Mouse (Mus musculus): ENCODE data around the gene Lrrc43. TPM values are rescaled to one million over a fixed set of nuclear protein-coding genes. Genes with fewer than 3 reads are reported as not detected.

Lrrc43 gene
- total and polyA plus RNA-seq, 3 experiments, result not detected

DNA sequence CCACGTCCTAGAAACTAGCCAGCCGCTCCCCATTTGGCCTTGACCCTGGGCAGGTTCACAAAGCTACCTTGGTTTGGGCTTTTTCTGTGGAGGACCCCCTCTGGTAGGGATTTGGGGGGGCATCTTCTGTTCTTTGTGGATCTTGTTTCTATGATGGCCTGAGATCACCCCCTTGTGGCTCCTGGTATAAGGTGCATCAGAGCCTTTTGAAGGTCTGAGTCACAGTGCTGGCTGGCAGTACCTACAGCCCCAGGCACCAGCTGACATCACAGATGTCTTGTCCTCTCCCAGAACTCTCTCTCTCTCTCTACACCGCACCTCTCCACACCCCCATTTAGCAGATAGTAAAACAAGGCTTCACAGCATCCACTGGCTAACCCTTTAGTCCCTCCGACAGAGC lies 10.6 kb downstream of the Lrrc43 start:
- in situ Hi-C loops (cut with MboI; ENCODE audit: low pct_ligation_motif_present, low pct_unique_long_range_greater_than_20kb, low sequenced_read_pairs), result loop anchor here (5.0 to 10.0 kb wide), 2 partner anchors 57 to 115 kb away; no protein-coding TSS in a partner anchor
- dilution Hi-C loops (cut with MboI; ENCODE audit: extremely low pct_ligation_motif_present, extremely low pct_unique_long_range_greater_than_20kb, low sequenced_read_pairs), result no loop called here

DNA sequence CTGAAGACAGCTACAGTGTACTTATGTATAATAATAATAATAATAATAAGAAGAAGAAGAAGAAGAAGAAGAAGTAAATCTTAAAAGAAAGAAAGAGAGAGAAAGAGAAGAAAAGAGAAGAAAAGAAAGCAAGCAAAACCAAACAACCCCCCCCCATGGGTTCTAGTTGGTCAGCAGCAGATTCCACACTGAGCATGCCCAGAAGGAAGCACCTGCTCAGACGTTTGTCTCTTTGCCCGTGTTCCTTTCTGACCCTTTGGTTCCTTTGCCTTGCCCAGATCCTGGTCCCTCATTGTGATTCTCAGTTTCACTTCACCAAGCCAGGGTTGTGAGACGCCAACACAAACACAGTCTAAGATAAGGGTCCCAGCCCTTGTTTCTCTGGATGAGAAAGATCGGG lies 12.9 kb downstream of the Lrrc43 start:
- no peaks in the 10 kb centered on the region for H3K36me3 ChIP-seq (replicated peaks in 1 of 2; ENCODE audit: control insufficient read depth in 1 of 2, insufficient read depth in 1 of 2, low read length in 1 of 2)
- H3K4me1 ChIP-seq (ENCODE audit: control insufficient read depth in 1 of 2, insufficient read depth in 2 of 2), result peaks cover 8 to 16% of the 10 kb centered on the region in 2 experiments
- no peak overlapping the region for H3K27ac ChIP-seq (ENCODE audit: insufficient read depth, low read depth)
- H3K4me2 ChIP-seq (ENCODE audit: insufficient read depth, low read depth, poor library complexity, severe bottlenecking), result 0 out of 2 replicates have a peak overlapping the region, but pooled peaks have one; percentile 7
- peak; percentile 79 for TF ChIP-seq NRF1 (IDR thresholded peaks at IDR 0.05; ENCODE audit: low read depth, low read length)
- TF ChIP-seq MAZ (IDR thresholded peaks at IDR 0.05; ENCODE audit: low read depth, low read length), result no peak
- no peak for TF ChIP-seq MXI1 (IDR thresholded peaks at IDR 0.05; ENCODE audit: low read depth, low read length)
- TF ChIP-seq MEF2A (IDR thresholded peaks at IDR 0.05; ENCODE audit: borderline replicate concordance, low read depth, low read length), result no peak
- TF ChIP-seq RCOR1 (conservative IDR thresholded peaks at IDR 0.05; ENCODE audit: low read depth, low read length), result no peak
- TF ChIP-seq JUN (IDR thresholded peaks at IDR 0.05; ENCODE audit: insufficient read depth, low read depth, low read length), result no peak
- in situ Hi-C loops (cut with MboI; ENCODE audit: low pct_ligation_motif_present, low pct_unique_long_range_greater_than_20kb, low sequenced_read_pairs) (no loop called here), dilution Hi-C loops (cut with MboI; ENCODE audit: extremely low pct_ligation_motif_present, extremely low pct_unique_long_range_greater_than_20kb, low sequenced_read_pairs) (no loop called here)
- no peak overlapping the region for H3K9ac ChIP-seq (ENCODE audit: insufficient read depth, low read depth)
- no peak for DNase-seq (ENCODE audit: extremely low read depth)
- peaks cover 16% of the 10 kb centered on the region for H3K27me3 ChIP-seq (replicated peaks)
- H3K79me2 ChIP-seq (replicated peaks; ENCODE audit: control insufficient read depth, extremely low read depth, insufficient read depth, poor library complexity, severe bottlenecking), result no peaks in the 10 kb centered on the region
- H3K4me3 ChIP-seq (replicated peaks in 1 of 3; ENCODE audit: low read depth in 2 of 3, low read length in 2 of 3, poor library complexity in 1 of 3), result no peak overlapping the region
- H3K9me3 ChIP-seq (replicated peaks; ENCODE audit: low read length), result no peaks in the 10 kb centered on the region

More for the DNA sequence above, 10.6 kb downstream of the Lrrc43 start:
- no peak for TF ChIP-seq ETS1 (conservative IDR thresholded peaks at IDR 0.05; ENCODE audit: low read depth, low read length)
- TF ChIP-seq ZNF384 (IDR thresholded peaks at IDR 0.05; ENCODE audit: low read depth, low read length), result no peak
- peak; percentile 90 for TF ChIP-seq SMC3 (IDR thresholded peaks at IDR 0.05; ENCODE audit: low read depth, low read length)
- TF ChIP-seq CTCF (conservative IDR thresholded peaks at IDR 0.05 in 1 of 2, IDR thresholded peaks at IDR 0.05 in 1 of 2; ENCODE audit: low read depth in 2 of 2, low read length in 2 of 2), result peak in 1 of 2 experiments; percentile 94; a peak in 2 of 4 replicates
- no peak for TF ChIP-seq TCF12 (IDR thresholded peaks at IDR 0.05; ENCODE audit: low read depth, low read length)
- TF ChIP-seq RAD21 (IDR thresholded peaks at IDR 0.05; ENCODE audit: low read depth, low read length), result peak; percentile 90
- TF ChIP-seq ZC3H11A (IDR thresholded peaks at IDR 0.05; ENCODE audit: low read depth, low read length), result peak; percentile 73
- no peak for TF ChIP-seq JUND (conservative IDR thresholded peaks at IDR 0.05; ENCODE audit: low read depth, low read length)
- TF ChIP-seq PAX5 (IDR thresholded peaks at IDR 0.05; ENCODE audit: low read length), result no peak
- peak; percentile 16; the same call in 1 of the 2 replicates for TF ChIP-seq NELFE (IDR thresholded peaks at IDR 0.05; ENCODE audit: low read depth, low read length)
- TF ChIP-seq TBP (conservative IDR thresholded peaks at IDR 0.05; ENCODE audit: low read depth, low read length), result no peak
- DNase-seq (ENCODE audit: extremely low read depth), result peak; percentile 39
- Histone ChIP-seq H3K36me3 (replicated peaks in 1 of 2; ENCODE audit: control insufficient read depth in 1 of 2, insufficient read depth in 1 of 2, low read length in 1 of 2) (no peaks in the 10 kb centered on the region), H3K4me1 (ENCODE audit: control insufficient read depth in 1 of 2, insufficient read depth in 2 of 2) (peaks cover 13 to 22% of the 10 kb centered on the region in 2 experiments), H3K27me3 (replicated peaks) (peaks cover 7% of the 10 kb centered on the region), H3K27ac (ENCODE audit: insufficient read depth, low read depth) (no peak overlapping the region), H3K9me3 (replicated peaks; ENCODE audit: low read length) (no peaks in the 10 kb centered on the region), H3K79me2 (replicated peaks; ENCODE audit: control insufficient read depth, extremely low read depth, insufficient read depth, poor library complexity, severe bottlenecking) (no peaks in the 10 kb centered on the region), H3K4me2 (ENCODE audit: insufficient read depth, low read depth, poor library complexity, severe bottlenecking) (no peak overlapping the region), H3K9ac (ENCODE audit: insufficient read depth, low read depth) (no peak overlapping the region), H3K4me3 (replicated peaks in 1 of 3; ENCODE audit: low read depth in 2 of 3, low read length in 2 of 3, poor library complexity in 1 of 3) (no peak overlapping the region)
